Mouse (Mus musculus): ENCODE data around the gene Cnot8. TPM values are rescaled to one million over a fixed set of nuclear protein-coding genes. Genes with fewer than 3 reads are reported as not detected.
A peak's percentile ranks its signal among the peaks of the same experiment; 100 is the strongest.

Cnot8 gene
- polyA plus RNA-seq, 1 experiment from 2014 or later, result 69.9 TPM

DNA sequence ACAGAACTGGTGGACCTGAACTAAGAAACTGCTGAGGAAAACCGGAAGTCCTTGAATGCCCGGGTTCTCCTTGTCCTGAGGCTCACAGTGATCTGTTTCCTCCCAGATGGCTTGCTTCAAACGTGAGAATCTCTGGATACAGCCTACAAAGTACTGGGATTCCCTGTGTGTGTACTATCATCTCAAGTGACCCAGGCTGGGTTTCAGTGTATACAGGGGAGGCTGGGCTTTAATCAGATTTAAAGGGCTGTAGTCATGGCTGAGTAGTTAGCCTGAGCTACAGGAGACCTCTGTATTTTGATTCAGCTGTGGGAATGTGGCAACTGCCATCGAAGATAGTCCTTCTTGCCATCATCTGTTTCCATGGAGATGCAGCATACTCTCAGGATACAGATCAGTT is 26.7 kb upstream of the Cnot8 start:
- no peaks in the 10 kb centered on the region for H3K27me3 ChIP-seq (ENCODE audit: insufficient read depth, low read length)
- no peak; the same call in 1 of the 2 replicates for ATAC-seq (replicated peaks; ENCODE audit: low FRiP score, low read depth)
- WGBS, result 33% methylated on average over 4 of the region's 4 CpGs

GRCm38 (mm10) chr11:58081716-58082115 is 22.2 kb upstream of the Cnot8 start:
- Histone ChIP-seq H3K4me2 (ENCODE audit: low read length) (no peak overlapping the region), H3K9ac (ENCODE audit: low read depth, low read length) (no peak overlapping the region), H3K27me3 (ENCODE audit: insufficient read depth, low read length) (no peaks in the 10 kb centered on the region), H3K27ac (no peak overlapping the region), H3K9me3 (replicated peaks; ENCODE audit: low read length) (no peaks in the 10 kb centered on the region), H3K36me3 (ENCODE audit: insufficient read depth, low read length) (no peaks in the 10 kb centered on the region), H3K4me3 (replicated peaks; ENCODE audit: low read depth, low read length) (no peak overlapping the region), H3K4me1 (replicated peaks; ENCODE audit: insufficient read depth, low read length) (no peaks in the 10 kb centered on the region)
- 87% methylated on average over 6 of the region's 6 CpGs for WGBS
- DNase-seq (ENCODE audit: low spot score) (no peak), ATAC-seq (replicated peaks; ENCODE audit: low FRiP score, low read depth) (no peak)
- TF ChIP-seq CTCF (IDR thresholded peaks at IDR 0.05; ENCODE audit: low read depth), result no peak

More for the DNA sequence above, 26.7 kb upstream of the Cnot8 start:
- no peak overlapping the region for H3K4me3 ChIP-seq (replicated peaks; ENCODE audit: low read depth, low read length)
- no peak overlapping the region for H3K27ac ChIP-seq
- H3K4me2 ChIP-seq (ENCODE audit: low read length), result no peak overlapping the region
- no peak overlapping the region for H3K9ac ChIP-seq (ENCODE audit: low read depth, low read length)
- peak; percentile 50 for DNase-seq (ENCODE audit: low spot score)
- no peaks in the 10 kb centered on the region for H3K4me1 ChIP-seq (replicated peaks; ENCODE audit: insufficient read depth, low read length)
- no peaks in the 10 kb centered on the region for H3K36me3 ChIP-seq (ENCODE audit: insufficient read depth, low read length)
- no peaks in the 10 kb centered on the region for H3K9me3 ChIP-seq (replicated peaks; ENCODE audit: low read length)
- no peak for TF ChIP-seq CTCF (IDR thresholded peaks at IDR 0.05; ENCODE audit: low read depth)

GRCm38 (mm10) chr11:58092541-58092940 is 11.4 kb upstream of the Cnot8 start:
- Histone ChIP-seq H3K9me3 (replicated peaks; ENCODE audit: low read length) (no peaks in the 10 kb centered on the region), H3K4me2 (ENCODE audit: low read length) (peak overlapping the region; percentile 40), H3K27ac (no peak overlapping the region), H3K27me3 (ENCODE audit: insufficient read depth, low read length) (no peaks in the 10 kb centered on the region), H3K36me3 (ENCODE audit: insufficient read depth, low read length) (no peaks in the 10 kb centered on the region), H3K4me3 (replicated peaks; ENCODE audit: low read depth, low read length) (peak overlapping the region; percentile 14; the same call in 1 of the 2 replicates), H3K9ac (ENCODE audit: low read depth, low read length) (0 out of 2 replicates have a peak overlapping the region, but pooled peaks have one; percentile 9), H3K4me1 (replicated peaks; ENCODE audit: insufficient read depth, low read length) (peaks cover 3% of the 10 kb centered on the region; the same call in 1 of the 2 replicates)
- TF ChIP-seq CTCF (IDR thresholded peaks at IDR 0.05; ENCODE audit: low read depth), result no peak
- DNase-seq (ENCODE audit: low spot score), result no peak
- 43% methylated on average over 4 of the region's 4 CpGs for WGBS
- no peak for ATAC-seq (replicated peaks; ENCODE audit: low FRiP score, low read depth)

DNA sequence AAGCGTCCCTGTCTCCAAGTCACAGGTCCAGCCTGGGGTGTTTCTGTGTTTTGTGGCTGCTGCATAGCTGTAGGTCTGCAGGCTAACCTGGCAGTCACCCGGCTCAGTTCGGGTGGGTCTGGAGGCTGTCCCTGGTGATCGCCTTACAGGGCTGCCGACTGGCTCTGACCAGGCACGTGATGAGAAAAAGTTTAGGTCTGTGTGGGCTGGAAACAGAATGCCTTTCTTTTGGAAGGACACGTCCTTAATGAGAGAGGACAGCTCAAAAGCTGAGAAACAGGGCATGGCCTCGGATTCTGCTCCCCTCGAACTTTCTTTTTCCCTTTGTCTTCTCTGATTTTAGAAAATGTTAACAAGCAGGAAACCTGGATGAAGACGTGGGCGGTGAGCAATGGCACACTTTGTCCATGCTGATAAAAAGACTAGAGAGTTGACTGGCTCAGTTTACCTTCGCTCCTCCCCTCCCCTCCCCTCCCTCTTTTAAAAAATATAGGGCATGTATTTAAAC is 10.9 kb upstream of the Cnot8 start, which contains the start of gene Gm12248:
Gene Gm12248 (minus strand): TSS at position 114 of the 508 bp plus-strand sequence.
- DNase-seq (ENCODE audit: low spot score), result peak; percentile 76
- 11% methylated on average over 12 of the region's 12 CpGs for WGBS

DNA sequence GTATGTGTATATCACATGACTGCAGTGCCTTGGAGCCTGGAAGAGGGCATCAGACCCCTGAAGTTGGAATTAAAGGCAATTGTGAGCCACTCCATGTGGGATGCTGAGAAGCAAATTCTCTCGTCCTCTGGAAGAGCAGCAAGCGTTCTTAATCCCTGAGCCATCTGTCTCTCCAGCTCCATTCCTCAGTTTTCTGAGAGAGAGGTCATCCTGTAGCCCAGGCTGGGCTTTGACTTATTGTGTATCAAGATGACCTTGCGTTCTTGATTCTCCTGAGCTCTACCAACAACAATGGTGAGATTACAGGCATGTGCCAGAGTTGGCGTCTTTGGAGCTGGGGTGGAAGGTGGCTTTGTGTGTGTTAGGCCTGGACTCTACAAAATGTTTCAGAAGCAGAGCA is 9.2 kb upstream of the Cnot8 start:
- H3K4me2 ChIP-seq (ENCODE audit: low read length), result no peak overlapping the region
- H3K9ac ChIP-seq (ENCODE audit: low read depth, low read length), result no peak overlapping the region
- H3K9me3 ChIP-seq (replicated peaks; ENCODE audit: low read length), result no peaks in the 10 kb centered on the region
- H3K4me3 ChIP-seq (replicated peaks; ENCODE audit: low read depth, low read length), result no peak overlapping the region
- ATAC-seq (replicated peaks; ENCODE audit: low FRiP score, low read depth), result no peak
- no peak for TF ChIP-seq CTCF (IDR thresholded peaks at IDR 0.05; ENCODE audit: low read depth)
- H3K36me3 ChIP-seq (ENCODE audit: insufficient read depth, low read length), result no peaks in the 10 kb centered on the region
- 91% methylated on average over 4 of the region's 4 CpGs for WGBS
- no peaks in the 10 kb centered on the region for H3K27me3 ChIP-seq (ENCODE audit: insufficient read depth, low read length)
- H3K27ac ChIP-seq, result no peak overlapping the region
- H3K4me1 ChIP-seq (replicated peaks; ENCODE audit: insufficient read depth, low read length), result peaks cover 3% of the 10 kb centered on the region; the same call in 1 of the 2 replicates
- no peak for DNase-seq (ENCODE audit: low spot score)

More for the DNA sequence above, 10.9 kb upstream of the Cnot8 start, which contains the start of gene Gm12248:
- Histone ChIP-seq H3K4me2 (ENCODE audit: low read length) (peak within 1 kb of the TSS; percentile 40), H3K36me3 (ENCODE audit: insufficient read depth, low read length) (no peaks in the 10 kb centered on the region), H3K27ac (no peak within 1 kb of the TSS), H3K4me3 (replicated peaks; ENCODE audit: low read depth, low read length) (peak within 1 kb of the TSS; percentile 14; the same call in 1 of the 2 replicates), H3K9ac (ENCODE audit: low read depth, low read length) (0 out of 2 replicates have a peak within 1 kb of the TSS, but pooled peaks have one; percentile 9), H3K27me3 (ENCODE audit: insufficient read depth, low read length) (no peaks in the 10 kb centered on the region), H3K4me1 (replicated peaks; ENCODE audit: insufficient read depth, low read length) (peaks cover 3% of the 10 kb centered on the region; the same call in 1 of the 2 replicates), H3K9me3 (replicated peaks; ENCODE audit: low read length) (no peaks in the 10 kb centered on the region)
- TF ChIP-seq CTCF (IDR thresholded peaks at IDR 0.05; ENCODE audit: low read depth), result no peak
- ATAC-seq (replicated peaks; ENCODE audit: low FRiP score, low read depth), result peak; percentile 55; the same call in 1 of the 2 replicates

- no peak for DNase-seq (ENCODE audit: low spot score)
Observed at GRCm38 (mm10) chr11:58095561-58095960, 8.4 kb upstream of the Cnot8 start.

More at GRCm38 (mm10) chr11:58095561-58095960, 8.4 kb upstream of the Cnot8 start:
- Histone ChIP-seq H3K9ac (ENCODE audit: low read depth, low read length) (no peak overlapping the region), H3K4me3 (replicated peaks; ENCODE audit: low read depth, low read length) (no peak overlapping the region), H3K27me3 (ENCODE audit: insufficient read depth, low read length) (no peaks in the 10 kb centered on the region), H3K4me1 (replicated peaks; ENCODE audit: insufficient read depth, low read length) (peaks cover 3% of the 10 kb centered on the region; the same call in 1 of the 2 replicates), H3K36me3 (ENCODE audit: insufficient read depth, low read length) (no peaks in the 10 kb centered on the region), H3K27ac (no peak overlapping the region), H3K4me2 (ENCODE audit: low read length) (no peak overlapping the region), H3K9me3 (replicated peaks; ENCODE audit: low read length) (no peaks in the 10 kb centered on the region)
- no peak for ATAC-seq (replicated peaks; ENCODE audit: low FRiP score, low read depth)
- TF ChIP-seq CTCF (IDR thresholded peaks at IDR 0.05; ENCODE audit: low read depth), result no peak
- 96% methylated on average over 1 of the region's 1 CpGs for WGBS

Data from kidney, postnatal 0 days (tissue).